Mouse (Mus musculus) lung, embryonic 16.5 days (tissue): Measurements from ENCODE around the gene Zcchc7. TPM values are rescaled to one million over a fixed set of nuclear protein-coding genes. Genes with fewer than 3 reads are reported as not detected.

ENCODE experiments used
- ATAC-seq: fragments of 200-750 bp; cut with Nextera tagmentation; 2 replicates; pipeline ENCODE4 v1.8.0; 2017; ENCODE audit warnings: low read depth, mild to moderate bottlenecking, moderate library complexity
- H3K27ac ChIP-seq: fragments of 300-500 bp; sonication (generic); 2 replicates; pipeline ENCODE4 v1.5.1; 2014; ENCODE audit warnings: mild to moderate bottlenecking, control low read depth, low read length
- H3K27me3 ChIP-seq: fragments of 300-500 bp; sonication (generic); 2 replicates; pipeline ENCODE4 v1.6.1; 2014; ENCODE audit warnings: low read depth, low read length, mixed read lengths; ENCODE audit not compliant: control insufficient read depth, insufficient read depth
- H3K36me3 ChIP-seq: fragments of 300-500 bp; sonication (generic); 2 replicates; pipeline ENCODE4 v1.6.1; 2014; ENCODE audit warnings: low read length; ENCODE audit not compliant: control insufficient read depth, insufficient read depth
- H3K4me1 ChIP-seq: fragments of 300-500 bp; sonication (generic); replicated peaks from 2 replicates; pipeline ENCODE4 v1.6.1; 2014; ENCODE audit warnings: low read length, mixed read lengths; ENCODE audit not compliant: control insufficient read depth, insufficient read depth
- H3K4me2 ChIP-seq: fragments of 300-500 bp; sonication (generic); 2 replicates; pipeline ENCODE4 v1.6.1; 2014; ENCODE audit warnings: low read depth, low read length, control low read depth
- H3K4me3 ChIP-seq: fragments of 300-500 bp; sonication (generic); 2 replicates; pipeline ENCODE4 v1.5.1; 2014; ENCODE audit warnings: mild to moderate bottlenecking, low read length, control low read depth
- H3K9ac ChIP-seq: fragments of 300-500 bp; sonication (generic); 2 replicates; pipeline ENCODE4 v1.6.1; 2014; ENCODE audit warnings: low read length, control low read depth
- H3K9me3 ChIP-seq: fragments of 300-500 bp; sonication (generic); 2 replicates; pipeline ENCODE4 v1.6.1; 2016; ENCODE audit warnings: low read length; ENCODE audit not compliant: control insufficient read depth
- WGBS: fragments of 180-500 bp; shearing (Covaris S2); extraction: QIAGEN DNeasy Blood & Tissue Kit; methylation state at CpG from one replicate; pipeline ENCODE4 v1.1.7; 2014; 5-methylcytosine and 5-hydroxymethylcytosine counted together
- polyA plus RNA-seq: library from polyadenylated mRNA; unstranded; fragments of >200 nt; fragmentation: Nextera tagmentation; extraction: Ambion mirVana; gene quantifications from 2 replicates; pipeline ENCODE4 v1.2.1, GENCODE M21; 2015

Zcchc7 gene
- polyA plus RNA-seq, 1 experiment from 2014 or later: 36.6 TPM

- no peaks in the 10 kb centered on the region for H3K4me1 ChIP-seq
- no peaks in the 10 kb centered on the region for H3K9me3 ChIP-seq
- H3K4me3 ChIP-seq: peak overlapping the region; percentile 21
- H3K4me2 ChIP-seq: peak overlapping the region; percentile 21; the same call in 1 of the 2 replicates
- H3K27me3 ChIP-seq: peaks cover 86% of the 10 kb centered on the region
- H3K36me3 ChIP-seq: no peaks in the 10 kb centered on the region
- 0 out of 2 replicates have a peak, but pooled peaks have one; percentile 28 for ATAC-seq
- no peak overlapping the region for H3K9ac ChIP-seq
- WGBS: under 1% methylated on average over 25 of the region's 25 CpGs
- no peak overlapping the region for H3K27ac ChIP-seq
These were observed 43.5 kb upstream of the Zcchc7 start for GRCm38 (mm10) chr4:44712051-44712700.

GRCm38 (mm10) chr4:44712786-44713553, 42.7 kb upstream of the Zcchc7 start:
- ATAC-seq: no peak
- Histone ChIP-seq H3K4me1 (no peaks in the 10 kb centered on the region), H3K27me3 (peaks cover 88% of the 10 kb centered on the region), H3K9me3 (no peaks in the 10 kb centered on the region), H3K4me2 (no peak overlapping the region), H3K9ac (no peak overlapping the region), H3K36me3 (no peaks in the 10 kb centered on the region), H3K27ac (no peak overlapping the region), H3K4me3 (no peak overlapping the region)
- 1% methylated on average over 50 of the region's 50 CpGs for WGBS

- no peak overlapping the region for H3K9ac ChIP-seq
- H3K4me3 ChIP-seq: no peak overlapping the region
- H3K4me1 ChIP-seq: no peaks in the 10 kb centered on the region
- peaks cover 88% of the 10 kb centered on the region for H3K27me3 ChIP-seq
- no peak overlapping the region for H3K27ac ChIP-seq
- ATAC-seq: no peak
- no peak overlapping the region for H3K4me2 ChIP-seq
- no peaks in the 10 kb centered on the region for H3K9me3 ChIP-seq
- under 1% methylated on average over 19 of the region's 19 CpGs for WGBS
- H3K36me3 ChIP-seq: no peaks in the 10 kb centered on the region
These were observed 42.1 kb upstream of the Zcchc7 start for GRCm38 (mm10) chr4:44713554-44714051.

GRCm38 (mm10) chr4:44714111-44714621, 41.5 kb upstream of the Zcchc7 start:
- Histone ChIP-seq H3K36me3 (no peaks in the 10 kb centered on the region), H3K4me2 (no peak overlapping the region), H3K9me3 (no peaks in the 10 kb centered on the region), H3K27me3 (peaks cover 85% of the 10 kb centered on the region), H3K27ac (no peak overlapping the region), H3K4me3 (no peak overlapping the region), H3K4me1 (no peaks in the 10 kb centered on the region), H3K9ac (no peak overlapping the region)
- 2% methylated on average over 27 of the region's 27 CpGs for WGBS
- ATAC-seq: no peak

GRCm38 (mm10) chr4:44715621-44716160, 40.0 kb upstream of the Zcchc7 start:
- Histone ChIP-seq H3K9me3 (no peaks in the 10 kb centered on the region), H3K36me3 (no peaks in the 10 kb centered on the region), H3K4me3 (no peak overlapping the region), H3K27ac (no peak overlapping the region), H3K9ac (no peak overlapping the region), H3K4me1 (no peaks in the 10 kb centered on the region), H3K4me2 (no peak overlapping the region), H3K27me3 (peaks cover 71% of the 10 kb centered on the region)
- 16% methylated on average over 3 of the region's 3 CpGs for WGBS
- ATAC-seq: no peak

GRCm38 (mm10) chr4:44716391-44716790, 39.3 kb upstream of the Zcchc7 start:
- no peak overlapping the region for H3K4me2 ChIP-seq
- H3K27me3 ChIP-seq: peaks cover 64% of the 10 kb centered on the region
- H3K4me3 ChIP-seq: no peak overlapping the region
- no peaks in the 10 kb centered on the region for H3K36me3 ChIP-seq
- ATAC-seq: no peak
- no peaks in the 10 kb centered on the region for H3K4me1 ChIP-seq
- H3K9ac ChIP-seq: no peak overlapping the region
- no peaks in the 10 kb centered on the region for H3K9me3 ChIP-seq
- no peak overlapping the region for H3K27ac ChIP-seq
- whole genome bisulfite sequencing: 4% methylated on average over 10 of the region's 10 CpGs

GRCm38 (mm10) chr4:44717676-44718075, 38.0 kb upstream of the Zcchc7 start:
- H3K9me3 ChIP-seq: no peaks in the 10 kb centered on the region
- H3K4me1 ChIP-seq: no peaks in the 10 kb centered on the region
- peaks cover 52% of the 10 kb centered on the region for H3K27me3 ChIP-seq
- no peaks in the 10 kb centered on the region for H3K36me3 ChIP-seq
- no peak overlapping the region for H3K9ac ChIP-seq
- no peak overlapping the region for H3K4me3 ChIP-seq
- no peak for ATAC-seq
- H3K4me2 ChIP-seq: no peak overlapping the region
- 71% methylated on average over 3 of the region's 3 CpGs for WGBS
- no peak overlapping the region for H3K27ac ChIP-seq

- H3K9ac ChIP-seq: no peak overlapping the region
These were observed 35.6 kb upstream of the Zcchc7 start for GRCm38 (mm10) chr4:44720046-44720445.

GRCm38 (mm10) chr4:44721237-44721636, 34.4 kb upstream of the Zcchc7 start:
- H3K27me3 ChIP-seq: peaks cover 23% of the 10 kb centered on the region
- H3K4me1 ChIP-seq: no peaks in the 10 kb centered on the region
- 75% methylated on average over 4 of the region's 4 CpGs for WGBS
- no peaks in the 10 kb centered on the region for H3K9me3 ChIP-seq
- no peak overlapping the region for H3K9ac ChIP-seq
- no peaks in the 10 kb centered on the region for H3K36me3 ChIP-seq
- ATAC-seq: no peak
- no peak overlapping the region for H3K4me2 ChIP-seq
- no peak overlapping the region for H3K27ac ChIP-seq
- no peak overlapping the region for H3K4me3 ChIP-seq

More at GRCm38 (mm10) chr4:44720046-44720445, 35.6 kb upstream of the Zcchc7 start:
- no peaks in the 10 kb centered on the region for H3K36me3 ChIP-seq
- H3K27me3 ChIP-seq: peaks cover 29% of the 10 kb centered on the region
- WGBS: 88% methylated on average over 8 of the region's 8 CpGs
- H3K9me3 ChIP-seq: no peaks in the 10 kb centered on the region
- H3K27ac ChIP-seq: no peak overlapping the region
- no peak for ATAC-seq
- H3K4me3 ChIP-seq: no peak overlapping the region
- no peak overlapping the region for H3K4me2 ChIP-seq
- no peaks in the 10 kb centered on the region for H3K4me1 ChIP-seq
